Mouse (Mus musculus) thymus, adult 2 months (tissue): Measurements from ENCODE around the gene Dgkg. TPM values are rescaled to one million over a fixed set of nuclear protein-coding genes. Genes with fewer than 3 reads are reported as not detected.

ENCODE experiments used
- DNase-seq: peaks from one replicate; pipeline ENCODE4 v3.0.0; 2021
- H3K27ac ChIP-seq: fragments of 200-500 bp; 2 replicates; pipeline ENCODE4 v1.5.1; 2012; ENCODE audit warnings: low read length, control low read depth; ENCODE audit not compliant: control insufficient read depth, insufficient read depth
- H3K27me3 ChIP-seq: fragments of 200-500 bp; 2 replicates; pipeline ENCODE4 v1.6.1; 2012; ENCODE audit warnings: mild to moderate bottlenecking, low read length, moderate library complexity, mixed read lengths; ENCODE audit not compliant: control insufficient read depth, insufficient read depth
- H3K36me3 ChIP-seq: fragments of 200-500 bp; 2 replicates; pipeline ENCODE4 v1.6.1; 2012; ENCODE audit warnings: mild to moderate bottlenecking, low read length, moderate library complexity; ENCODE audit not compliant: control insufficient read depth, insufficient read depth
- H3K4me1 ChIP-seq: fragments of 200-500 bp; replicated peaks from 2 replicates; pipeline ENCODE4 v1.6.1; 2012; ENCODE audit warnings: low read length; ENCODE audit not compliant: control insufficient read depth, insufficient read depth
- H3K4me3 ChIP-seq: fragments of 200-500 bp; 2 replicates; pipeline ENCODE4 v1.5.1; 2012; ENCODE audit warnings: mild to moderate bottlenecking, low read length, control low read depth, moderate library complexity; ENCODE audit not compliant: control insufficient read depth, insufficient read depth
- CTCF ChIP-seq: fragments of 200-500 bp; IDR thresholded peaks from 2 replicates; pipeline ENCODE4 v1.5.1; 2012; ENCODE audit warnings: mild to moderate bottlenecking, control low read depth, low read length, moderate library complexity, borderline replicate concordance; ENCODE audit not compliant: control insufficient read depth, poor library complexity, insufficient read depth; ENCODE audit errors: extremely low read depth
- POLR2A ChIP-seq: fragments of 200-500 bp; IDR thresholded peaks from 2 replicates; pipeline ENCODE4 v1.6.1; 2012; ENCODE audit warnings: mild to moderate bottlenecking, low read length, control low read depth, moderate library complexity; ENCODE audit not compliant: control insufficient read depth, poor library complexity, insufficient read depth; ENCODE audit errors: extremely low read depth
- WGBS: fragments of 180-500 bp; shearing (Covaris S2); methylation state at CpG from one replicate; pipeline ENCODE4 v1.1.7; 2018; 5-methylcytosine and 5-hydroxymethylcytosine counted together
- polyA plus RNA-seq: library from polyadenylated mRNA; depleted of rRNA; stranded (reverse); fragments of >200 nt; gene quantifications from 2 replicates; pipeline ENCODE4 v1.2.3, GENCODE M21; 2012

The Dgkg gene
- polyA plus RNA-seq, 1 experiment = 8.1 TPM

- WGBS = 82% methylated on average over 3 of the region's 3 CpGs
- Histone ChIP-seq H3K27ac (no peak overlapping the region), H3K27me3 (no peaks in the 10 kb centered on the region), H3K4me3 (no peak overlapping the region), H3K36me3 (no peaks in the 10 kb centered on the region), H3K4me1 (no peaks in the 10 kb centered on the region)
- DNase-seq = no peak
- TF ChIP-seq POLR2A (no peak), CTCF (no peak)
Measured at GRCm38 (mm10) chr16:22637311-22637710, 19.7 kb downstream of the Dgkg start.

GRCm38 (mm10) chr16:22635706-22636105 lies 21.3 kb downstream of the Dgkg start:
- Histone ChIP-seq H3K27me3 (no peaks in the 10 kb centered on the region), H3K4me3 (no peak overlapping the region), H3K4me1 (no peaks in the 10 kb centered on the region), H3K36me3 (no peaks in the 10 kb centered on the region), H3K27ac (no peak overlapping the region)
- TF ChIP-seq CTCF (no peak), POLR2A (no peak)
- WGBS = 88% methylated on average over 8 of the region's 8 CpGs
- DNase-seq = no peak

DNA sequence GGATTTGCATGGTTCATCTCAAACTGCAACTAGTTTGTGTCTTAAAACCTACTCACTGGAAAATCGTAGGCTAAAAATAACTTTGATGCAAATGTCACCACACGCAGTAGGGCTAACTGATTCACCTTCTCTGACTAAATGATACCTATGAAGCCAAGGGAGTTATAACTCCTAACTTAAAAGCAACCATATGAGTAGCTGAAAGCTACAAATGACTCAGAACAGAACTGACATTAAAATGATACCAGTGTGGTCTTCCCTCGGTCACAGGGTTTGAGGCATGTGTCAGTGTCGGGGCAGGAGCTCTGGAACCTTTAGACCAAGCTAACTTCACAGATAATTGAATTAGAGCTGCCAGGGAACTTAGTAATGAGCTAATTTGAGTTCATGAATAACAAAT lies 24.0 kb downstream of the Dgkg start:
- Histone ChIP-seq H3K4me1 (no peaks in the 10 kb centered on the region), H3K36me3 (no peaks in the 10 kb centered on the region), H3K27ac (no peak overlapping the region), H3K27me3 (no peaks in the 10 kb centered on the region), H3K4me3 (no peak overlapping the region)
- 92% methylated on average over 4 of the region's 4 CpGs for WGBS
- no peak for DNase-seq
- TF ChIP-seq CTCF = no peak
- TF ChIP-seq POLR2A = no peak

DNA sequence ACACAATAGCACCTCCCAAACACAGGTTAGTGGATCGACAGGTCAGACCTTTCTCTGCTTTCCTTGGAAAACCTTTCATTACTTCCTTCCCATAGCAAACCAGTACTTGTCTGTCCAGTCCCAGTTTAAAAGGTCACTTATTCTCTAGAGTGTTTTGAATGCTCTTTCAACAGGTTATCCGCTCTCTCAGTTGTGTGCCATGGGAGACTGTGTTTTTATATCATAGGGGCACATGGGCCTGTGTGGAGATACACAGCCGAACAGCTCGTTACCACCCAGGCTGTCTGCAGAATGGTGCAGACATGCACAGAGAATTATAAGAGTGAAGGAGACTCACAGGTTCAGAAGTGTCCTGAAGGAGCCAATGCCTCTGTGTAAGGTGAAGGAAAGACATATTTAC lies 26.7 kb downstream of the Dgkg start:
- H3K36me3 ChIP-seq = no peaks in the 10 kb centered on the region
- H3K27ac ChIP-seq = no peak overlapping the region
- TF ChIP-seq CTCF = no peak
- no peak for TF ChIP-seq POLR2A
- no peak for DNase-seq
- no peak overlapping the region for H3K4me3 ChIP-seq
- peaks cover 4% of the 10 kb centered on the region; the same call in 1 of the 2 replicates for H3K4me1 ChIP-seq
- WGBS = 91% methylated on average over 4 of the region's 4 CpGs
- H3K27me3 ChIP-seq = no peaks in the 10 kb centered on the region

- no peak overlapping the region for H3K4me3 ChIP-seq
- H3K4me1 ChIP-seq = peaks cover 4% of the 10 kb centered on the region; the same call in 1 of the 2 replicates
- H3K27ac ChIP-seq = no peak overlapping the region
- TF ChIP-seq CTCF (no peak), POLR2A (no peak)
- WGBS = 32% methylated on average over 4 of the region's 4 CpGs
- no peaks in the 10 kb centered on the region for H3K36me3 ChIP-seq
- no peaks in the 10 kb centered on the region for H3K27me3 ChIP-seq
- no peak for DNase-seq
Measured at GRCm38 (mm10) chr16:22629900-22630299, 27.1 kb downstream of the Dgkg start.

GRCm38 (mm10) chr16:22625987-22626386 lies 31.0 kb downstream of the Dgkg start:
- Histone ChIP-seq H3K27me3 (no peaks in the 10 kb centered on the region), H3K27ac (no peak overlapping the region), H3K36me3 (no peaks in the 10 kb centered on the region), H3K4me3 (no peak overlapping the region), H3K4me1 (peaks cover 7% of the 10 kb centered on the region; the same call in 1 of the 2 replicates)
- DNase-seq = no peak
- TF ChIP-seq CTCF (no peak), POLR2A (no peak)
- 54% methylated on average over 5 of the region's 5 CpGs for WGBS

- 0 out of 2 replicates have a peak, but pooled peaks cover 3% of the 10 kb centered on the region for H3K36me3 ChIP-seq
- TF ChIP-seq POLR2A (no peak), CTCF (no peak)
- WGBS = 79% methylated on average over 5 of the region's 5 CpGs
- no peaks in the 10 kb centered on the region for H3K27me3 ChIP-seq
- peaks cover 7% of the 10 kb centered on the region; the same call in 1 of the 2 replicates for H3K4me1 ChIP-seq
- no peak for DNase-seq
- H3K4me3 ChIP-seq = no peak overlapping the region
- H3K27ac ChIP-seq = no peak overlapping the region
Measured at GRCm38 (mm10) chr16:22625412-22625811, 31.6 kb downstream of the Dgkg start.
